Mouse (Mus musculus) retina, embryonic 14.5 days (tissue): ENCODE results near the gene Dffa.
"Not testable (repeated sequence)": the region's sequence is repeated elsewhere in the genome, so short reads cannot be mapped to it uniquely, and the experiment has no call there.

Source experiments
- DNase-seq: peaks from one replicate; pipeline ENCODE4 v3.0.0-alpha.2; 2015; ENCODE audit warnings: low spot score

Dffa gene

DNA sequence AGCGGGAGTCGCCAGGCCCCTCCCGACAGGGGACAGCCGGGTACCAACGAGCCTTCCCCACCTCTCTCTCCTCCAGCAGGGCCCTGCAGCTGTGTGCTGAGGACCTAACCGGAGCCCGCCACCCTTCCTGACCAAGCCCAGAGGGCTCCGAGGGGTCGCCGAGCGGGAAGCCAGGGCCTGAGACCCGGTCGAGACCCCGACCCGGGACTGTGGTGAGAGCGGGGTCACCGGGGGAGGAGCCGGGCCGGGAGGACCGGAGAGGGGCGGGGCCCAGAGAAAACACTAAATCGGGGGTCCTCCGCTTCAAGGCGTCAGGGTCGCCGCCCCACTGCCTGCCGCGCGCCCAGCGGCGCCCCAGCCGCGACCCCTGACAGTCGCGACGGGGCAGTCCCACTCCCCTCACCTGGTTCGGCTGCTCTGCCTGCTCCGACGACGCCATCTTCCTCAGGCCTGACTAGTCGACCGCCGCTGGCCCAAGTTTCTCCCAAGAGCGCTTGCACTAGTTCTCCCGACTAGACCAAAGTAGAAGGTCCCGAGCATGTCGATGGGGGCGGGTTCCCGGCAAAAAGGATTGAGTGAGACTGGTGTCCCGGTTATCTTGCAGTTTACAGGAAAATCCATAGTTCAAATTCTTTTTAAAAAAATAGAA is 4.5 kb upstream of the Dffa start, which contains the start of gene Pex14:
Pex14 (minus strand) TSS at position 508 of the 649 bp plus-strand sequence.
- DNase-seq: peak; percentile 92

GRCm38 (mm10) chr4:149100449-149100848 is 3.5 kb upstream of the Dffa start:
- not testable (repeated sequence) for DNase-seq

GRCm38 (mm10) chr4:149101456-149101855 is 2.5 kb upstream of the Dffa start:
- DNase-seq: no peak

DNA sequence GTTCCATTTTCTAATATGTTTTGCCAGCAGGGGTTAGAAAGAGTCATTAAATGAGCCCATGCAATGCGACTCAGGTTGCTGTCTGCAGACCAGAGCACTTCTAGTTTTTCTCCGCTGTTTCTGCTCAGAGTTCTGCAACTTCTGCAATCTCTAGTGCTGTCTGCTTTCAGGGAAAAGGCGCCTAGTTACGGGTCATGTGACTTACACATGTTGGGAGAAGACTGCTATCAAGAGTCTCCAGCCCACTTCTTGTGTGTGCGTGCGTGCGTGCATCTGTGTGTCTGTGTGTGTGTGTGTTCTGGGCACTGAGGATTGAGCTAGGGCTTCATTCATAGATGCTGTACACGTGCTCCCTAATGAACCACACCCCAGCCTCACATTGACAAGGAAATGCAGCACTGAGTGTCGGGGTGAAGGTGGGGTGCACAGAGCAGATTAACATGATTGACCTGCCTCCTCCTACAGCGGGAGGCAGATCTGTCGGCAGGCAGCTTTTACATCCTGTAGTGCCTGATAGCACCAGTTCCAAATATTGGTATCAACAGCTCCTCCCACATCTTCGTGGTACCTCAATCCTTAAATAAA is 16.1 kb downstream of the Dffa start:
- DNase-seq: not testable (repeated sequence)

DNA sequence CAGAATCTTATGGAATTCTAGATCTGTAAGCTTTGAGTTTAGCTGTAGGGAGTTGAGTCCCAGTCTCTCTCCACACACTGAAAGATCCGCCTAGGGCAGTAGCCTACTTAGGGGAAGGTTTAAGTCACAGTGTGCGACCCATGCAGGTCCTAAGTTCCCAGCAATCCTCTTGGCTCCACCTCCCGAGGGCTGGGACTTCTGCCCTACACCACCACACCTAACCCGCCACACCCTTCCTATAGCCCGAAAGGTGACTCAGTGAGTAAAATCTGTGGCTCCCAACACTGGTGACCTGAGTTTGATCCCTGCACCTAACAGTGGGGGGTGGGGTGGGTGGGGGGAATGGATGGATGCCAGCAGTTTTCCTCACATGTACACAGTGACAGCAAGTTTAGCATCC is 19.5 kb downstream of the Dffa start:
- no peak for DNase-seq

- no peak for DNase-seq
Measured at GRCm38 (mm10) chr4:149125341-149126114, 21.6 kb downstream of the Dffa start.

DNA sequence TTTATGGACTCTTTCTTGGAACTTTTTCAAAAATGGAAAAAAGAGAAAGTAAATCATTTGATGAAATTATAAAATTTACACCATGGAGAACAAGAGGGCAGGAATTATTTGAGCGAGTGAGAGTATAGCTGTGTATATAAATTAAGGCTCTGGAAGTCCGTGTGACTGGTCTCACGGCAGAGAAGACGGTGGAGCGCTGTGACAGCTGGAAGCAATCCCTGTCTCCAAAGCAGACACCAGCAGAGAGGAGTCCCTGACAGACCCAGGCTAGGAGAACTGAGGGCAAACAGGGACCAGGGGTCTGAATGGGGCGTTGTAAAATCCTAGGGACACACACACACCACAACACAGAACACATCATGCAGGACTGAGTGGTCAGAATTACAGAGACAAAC is 22.2 kb downstream of the Dffa start:
- no peak for DNase-seq

GRCm38 (mm10) chr4:149126663-149127062 is 22.7 kb downstream of the Dffa start, which contains the start of gene Cort:
Gene Cort (minus strand): TSS chr4:149126763.
- no peak for DNase-seq

- no peak for DNase-seq
Measured at GRCm38 (mm10) chr4:149128467-149128866, 24.5 kb downstream of the Dffa start.

GRCm38 (mm10) chr4:149131021-149131752 is 27.2 kb downstream of the Dffa start:
- no peak for DNase-seq

DNA sequence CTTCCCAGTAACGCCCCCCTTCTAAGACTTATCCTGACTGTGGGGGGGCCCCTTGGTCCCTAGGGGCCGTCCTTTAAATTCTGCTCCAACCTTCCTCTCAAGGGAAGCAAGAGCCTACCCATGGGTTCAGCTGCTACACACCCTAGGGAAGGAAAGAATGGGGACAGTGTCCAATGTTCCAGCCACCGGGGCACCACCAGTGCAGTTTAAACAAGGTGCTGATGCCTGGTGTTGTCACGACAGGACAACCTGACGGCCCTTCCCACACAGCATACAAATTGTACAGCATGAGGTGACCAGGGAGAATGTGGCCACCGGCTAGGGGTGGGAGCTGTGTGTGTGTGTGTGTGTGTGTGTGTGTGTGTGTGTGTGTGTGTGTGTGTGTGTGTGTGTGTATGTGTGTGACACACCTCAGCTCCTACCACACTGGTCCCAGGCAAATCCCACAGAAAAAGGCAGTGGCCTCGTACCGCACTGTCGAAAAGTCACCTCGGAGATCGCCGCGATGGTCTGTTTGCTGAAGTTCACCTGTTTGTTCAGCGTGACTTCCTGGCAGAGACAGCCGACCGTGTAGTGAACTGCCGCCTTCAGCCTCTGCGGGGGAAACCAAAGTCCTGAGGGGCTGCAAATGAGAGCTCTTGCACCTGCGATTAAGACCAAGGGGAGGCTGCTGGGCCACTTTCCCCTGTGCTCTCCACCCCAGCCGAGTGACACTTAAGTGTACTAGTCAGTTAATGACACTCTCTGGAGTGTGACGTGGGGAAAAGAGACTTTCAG is 28.0 kb downstream of the Dffa start:
- no peak for DNase-seq

GRCm38 (mm10) chr4:149133395-149133794 is 29.4 kb downstream of the Dffa start:
- DNase-seq: no peak

DNA sequence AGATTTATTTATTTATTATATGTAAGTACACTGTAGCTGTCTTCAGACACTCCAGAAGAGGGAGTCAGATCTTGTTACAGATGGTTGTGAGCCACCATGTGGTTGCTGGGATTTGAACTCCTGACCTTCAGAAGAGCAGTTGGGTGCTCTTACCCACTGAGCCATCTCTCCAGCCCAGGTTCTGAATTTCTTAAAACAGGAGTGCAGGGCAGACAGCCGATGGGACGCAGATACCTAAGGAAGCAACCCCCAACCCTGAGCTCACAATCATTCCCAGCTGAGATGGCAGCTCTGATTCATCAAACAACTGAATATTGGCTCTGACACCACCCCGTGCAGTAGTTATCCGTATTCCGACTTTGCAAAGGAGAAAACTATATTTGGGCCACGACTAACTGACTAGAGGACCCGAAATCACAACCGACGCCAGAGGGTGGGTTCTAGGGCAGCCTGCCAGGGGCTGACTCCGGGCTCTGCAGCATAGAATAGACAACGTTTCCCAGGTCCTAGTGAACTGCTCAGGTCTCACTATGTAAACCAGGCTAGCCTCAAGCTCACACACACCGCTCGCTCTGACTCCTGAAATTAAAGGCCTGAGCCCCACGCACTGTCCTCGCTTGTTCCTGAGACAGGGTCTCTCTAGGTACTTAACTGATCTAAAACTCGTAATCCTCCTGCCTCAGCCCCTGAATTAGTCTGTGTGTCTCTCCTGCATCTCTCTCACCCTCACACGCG is 32.3 kb downstream of the Dffa start:
- peak; percentile 11 for DNase-seq

GRCm38 (mm10) chr4:149136982-149137770 is 33.2 kb downstream of the Dffa start, which contains the start of gene Cenps:
Gene Cenps (minus strand): TSS chr4:149137629.
- DNase-seq: peak; percentile 95

- no peak for DNase-seq
Measured at GRCm38 (mm10) chr4:149138515-149138914, 34.6 kb downstream of the Dffa start.

DNA sequence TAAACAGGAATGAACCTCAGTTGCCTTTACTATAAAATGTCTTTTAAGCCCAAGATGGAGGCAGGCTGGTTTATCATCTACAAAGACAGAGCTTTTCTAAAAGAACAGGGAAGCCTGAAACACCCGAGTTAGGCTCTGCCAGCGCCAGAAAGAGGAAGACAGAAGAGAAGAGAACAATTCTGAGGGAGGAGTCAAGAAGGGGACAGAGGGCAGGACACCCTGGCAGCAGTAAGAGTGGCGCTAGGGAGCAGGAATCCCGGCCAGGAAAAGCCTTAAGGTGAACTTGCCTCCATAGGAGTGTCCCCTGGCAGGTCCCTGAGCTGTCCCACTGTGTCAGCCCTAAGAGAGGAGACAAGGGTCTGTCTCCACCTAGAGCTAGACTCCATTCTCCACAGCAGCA is 39.6 kb downstream of the Dffa start:
- no peak for DNase-seq

DNA sequence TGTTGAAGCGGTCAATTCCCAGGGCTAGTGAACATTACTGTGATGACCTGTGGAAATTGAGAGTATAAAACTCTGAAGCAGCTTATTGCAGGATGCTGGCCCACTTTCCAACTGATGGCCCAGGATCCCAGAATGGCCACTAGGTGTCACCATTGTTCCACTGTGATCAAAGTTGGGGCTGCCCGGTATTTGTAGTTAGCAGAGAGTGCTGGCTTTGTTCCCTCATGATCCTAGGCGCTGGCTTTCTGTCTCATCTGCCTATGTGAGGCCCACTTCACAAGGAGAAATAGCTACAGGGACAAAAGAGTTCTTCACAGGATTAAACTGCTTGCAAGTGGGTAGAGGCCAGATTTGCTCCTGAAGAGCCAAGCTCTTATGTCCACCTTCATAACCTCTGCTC is 40.5 kb downstream of the Dffa start:
- peak; percentile 95 for DNase-seq

DNA sequence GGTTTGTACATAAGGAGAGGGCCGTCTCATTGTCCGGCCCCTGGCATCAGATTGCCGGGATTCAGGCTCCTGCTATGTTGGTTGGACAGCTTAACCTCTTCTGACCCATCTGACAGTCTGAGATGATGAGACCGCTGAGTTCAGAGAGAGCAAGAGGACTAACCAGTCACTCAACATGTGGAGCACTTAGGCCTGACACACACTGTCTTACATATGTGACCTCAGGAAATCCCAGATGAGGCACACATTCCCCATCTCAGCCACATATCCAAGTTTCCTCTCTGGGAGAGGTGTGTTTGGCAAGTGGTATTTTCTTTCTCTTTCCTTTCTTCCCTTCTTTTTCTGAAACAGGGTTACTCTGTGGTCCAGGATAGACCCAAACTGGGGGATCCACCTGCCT is 41.2 kb downstream of the Dffa start:
- no peak for DNase-seq

- DNase-seq: no peak
Measured at GRCm38 (mm10) chr4:149147528-149147927, 43.6 kb downstream of the Dffa start.

DNA sequence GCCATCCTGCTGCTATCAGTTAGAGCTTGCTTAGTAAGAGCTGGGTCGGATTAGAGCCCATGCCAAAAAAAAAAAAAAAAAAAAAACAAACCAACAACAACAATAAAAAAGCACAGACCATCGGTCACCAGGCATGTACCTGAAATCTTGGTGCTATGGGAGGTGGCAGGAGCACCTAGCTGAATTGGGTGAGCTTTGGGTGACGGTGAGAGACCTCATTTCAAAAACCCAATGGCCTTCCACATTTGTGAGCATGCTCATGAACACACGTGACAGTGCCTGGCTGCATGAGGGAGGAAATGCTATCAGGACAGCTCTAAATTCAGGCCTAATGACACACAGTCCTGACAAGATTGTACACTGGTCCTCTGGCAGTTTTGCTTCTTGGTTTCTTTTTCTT is 44.1 kb downstream of the Dffa start:
- DNase-seq: no peak
